Mouse (Mus musculus): ENCODE measurements at regions not wholly inside any gene's neighbourhood (a gene's known extent, or its start where the extent isn't known, plus 50 kb on each side); places are given as distances from the start of the nearest gene placed in this dataset.

GRCm38 (mm10) chr11:6782826-6783225 is 54.6 kb downstream of the Gm11983 start:
- TF ChIP-seq CTCF (IDR thresholded peaks at IDR 0.05; ENCODE audit: low read depth) (no peak), EP300 (IDR thresholded peaks at IDR 0.05; ENCODE audit: low read depth) (no peak)

Measured in liver, embryonic 14.5 days (tissue).